ENCODE assay signal across 8 mouse cellular contexts in the genomic region with DNA sequence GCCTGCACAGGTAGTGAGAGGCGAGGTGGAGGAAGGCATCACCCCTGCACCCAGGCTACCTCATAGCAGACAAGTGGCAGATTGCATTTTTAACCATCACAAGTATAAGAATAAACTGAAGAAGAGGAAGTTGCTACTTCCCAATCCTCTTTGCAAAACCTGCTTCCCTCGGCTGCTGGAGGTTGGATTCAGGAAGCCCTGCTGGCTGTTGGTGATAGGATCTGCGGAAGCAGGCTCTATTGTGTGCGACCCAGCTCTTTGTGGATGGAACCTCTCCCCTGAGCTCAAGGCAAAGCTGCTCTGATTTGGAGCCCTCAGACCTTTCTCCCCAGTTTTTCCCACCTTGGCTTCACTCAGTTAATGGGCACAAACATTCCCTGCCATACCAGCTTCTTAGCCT.
DNase-seq lines count a peak whose midpoint lies in the region; ATAC-seq and TF ChIP-seq lines count a peak whose summit lies in the region.

No protein-coding gene starts in this region.

- no peak for ATAC-seq in lung, embryonic 14.5 days (ENCODE audit: insufficient read depth)
- ATAC-seq in heart, embryonic 14.5 days (ENCODE audit: insufficient number of reproducible peaks, insufficient read depth, low FRiP score, low read depth), result peak; percentile 64; the same call in 1 of the 2 replicates
- no peak for ATAC-seq in stomach, embryonic 14.5 days (ENCODE audit: insufficient number of reproducible peaks, insufficient read depth, low FRiP score, low read depth)

- no peak overlapping the region for H3K9ac ChIP-seq in lung, embryonic 14.5 days
- no peak overlapping the region for H3K9ac ChIP-seq in heart, embryonic 14.5 days (ENCODE audit: low read length)
- no peak overlapping the region for H3K9ac ChIP-seq in liver, adult 2 months (ENCODE audit: low read depth, low read length)
- no peak overlapping the region for H3K9ac ChIP-seq in stomach, embryonic 14.5 days (replicated peaks; ENCODE audit: low read depth, low read length)

- peaks cover 64% of the 10 kb centered on the region for H3K36me3 ChIP-seq in lung, embryonic 14.5 days (ENCODE audit: insufficient read depth)
- peaks cover 93% of the 10 kb centered on the region for H3K36me3 ChIP-seq in heart, embryonic 14.5 days (ENCODE audit: control insufficient read depth, insufficient read depth, low read length)
- peaks cover 39% of the 10 kb centered on the region for H3K36me3 ChIP-seq in liver, adult 2 months (ENCODE audit: control insufficient read depth, insufficient read depth, low read length)
- peaks cover 26% of the 10 kb centered on the region for H3K36me3 ChIP-seq in stomach, embryonic 14.5 days (ENCODE audit: control insufficient read depth, insufficient read depth, low read length)

- DNase-seq in lung, embryonic 14.5 days, result peak; percentile 54
- DNase-seq in lung, adult 2 months, result no peak
- no peak for DNase-seq in liver, adult 2 months (ENCODE audit: extremely low read depth, low read depth, low spot score)
- no peak for DNase-seq in cerebellum, adult 2 months
- no peak for DNase-seq in ovary, postnatal 10 days (ENCODE audit: low spot score)
- no peak for DNase-seq in adrenal gland, adult 8-10 months

- TF ChIP-seq POLR2A in lung, adult 2 months (IDR thresholded peaks at IDR 0.05; ENCODE audit: borderline replicate concordance, extremely low read depth, low read depth, low read length), result no peak
- no peak for TF ChIP-seq POLR2A in liver, adult 2 months (IDR thresholded peaks at IDR 0.05; ENCODE audit: extremely low read depth, insufficient read depth, low read length)
- TF ChIP-seq POLR2A in cerebellum, adult 2 months (IDR thresholded peaks at IDR 0.05; ENCODE audit: borderline replicate concordance, insufficient read depth, low read length), result no peak

- H3K4me2 ChIP-seq in lung, embryonic 14.5 days, result no peak overlapping the region
- H3K4me2 ChIP-seq in heart, embryonic 14.5 days (ENCODE audit: low read length), result no peak overlapping the region
- H3K4me2 ChIP-seq in stomach, embryonic 14.5 days (replicated peaks; ENCODE audit: low read depth, low read length), result no peak overlapping the region

- 61% methylated on average over 4 of the region's 4 CpGs for WGBS in lung, embryonic 14.5 days
- 36% methylated on average over 4 of the region's 4 CpGs for WGBS in lung, adult 2 months
- WGBS in heart, embryonic 14.5 days, result 56% methylated on average over 4 of the region's 4 CpGs
- WGBS in liver, adult 2 months, result 74% methylated on average over 4 of the region's 4 CpGs
- WGBS in stomach, embryonic 14.5 days, result 78% methylated on average over 4 of the region's 4 CpGs
- WGBS in cerebellum, adult 2 months, result 79% methylated on average over 4 of the region's 4 CpGs

- no peak overlapping the region for H3K4me3 ChIP-seq in lung, embryonic 14.5 days (ENCODE audit: low read depth, low read length)
- H3K4me3 ChIP-seq in lung, adult 2 months (replicated peaks; ENCODE audit: extremely low read depth, low read depth, low read length), result no peak overlapping the region
- H3K4me3 ChIP-seq in heart, embryonic 14.5 days (ENCODE audit: control insufficient read depth in 1 of 2, insufficient read depth in 1 of 2, low read depth in 1 of 2, low read length in 2 of 2), result no peak overlapping the region
- no peak overlapping the region for H3K4me3 ChIP-seq in liver, adult 2 months (ENCODE audit: insufficient read depth, low read depth, low read length)
- no peak overlapping the region for H3K4me3 ChIP-seq in stomach, embryonic 14.5 days (ENCODE audit: low read depth, low read length)
- no peak overlapping the region for H3K4me3 ChIP-seq in cerebellum, adult 2 months (replicated peaks; ENCODE audit: insufficient read depth, low read depth, low read length)

- H3K9me3 ChIP-seq in lung, embryonic 14.5 days (ENCODE audit: low read depth, low read length), result no peaks in the 10 kb centered on the region
- H3K9me3 ChIP-seq in heart, embryonic 14.5 days (ENCODE audit: control insufficient read depth, low read length), result no peaks in the 10 kb centered on the region
- no peaks in the 10 kb centered on the region for H3K9me3 ChIP-seq in stomach, embryonic 14.5 days (ENCODE audit: control insufficient read depth, low read depth, low read length)

- peak overlapping the region; percentile 78 for H3K27ac ChIP-seq in lung, embryonic 14.5 days (ENCODE audit: low read depth)
- H3K27ac ChIP-seq in heart, embryonic 14.5 days (replicated peaks in 1 of 2; ENCODE audit: control insufficient read depth in 1 of 2, insufficient read depth in 1 of 2, low read depth in 2 of 2, low read length in 2 of 2), result peak overlapping the region; percentile 80 to 82
- peak overlapping the region; percentile 38; the same call in 1 of the 2 replicates for H3K27ac ChIP-seq in liver, adult 2 months (replicated peaks; ENCODE audit: insufficient read depth, low read depth, low read length)
- peak overlapping the region; percentile 71 for H3K27ac ChIP-seq in stomach, embryonic 14.5 days (ENCODE audit: low read length)
- H3K27ac ChIP-seq in cerebellum, adult 2 months (ENCODE audit: insufficient read depth, low read length), result no peak overlapping the region

- no peak for TF ChIP-seq CTCF in lung, embryonic 14.5 days (IDR thresholded peaks at IDR 0.05; ENCODE audit: low read depth)
- no peak for TF ChIP-seq CTCF in lung, adult 2 months (IDR thresholded peaks at IDR 0.05; ENCODE audit: insufficient read depth, low read length)
- TF ChIP-seq CTCF in liver, adult 2 months (IDR thresholded peaks at IDR 0.05; ENCODE audit: low read depth, low read length), result no peak
- no peak for TF ChIP-seq CTCF in cerebellum, adult 2 months (IDR thresholded peaks at IDR 0.05; ENCODE audit: borderline replicate concordance, insufficient read depth, low read depth, low read length)

- no peaks in the 10 kb centered on the region for H3K27me3 ChIP-seq in lung, embryonic 14.5 days (ENCODE audit: insufficient read depth, low read length)
- H3K27me3 ChIP-seq in heart, embryonic 14.5 days (ENCODE audit: control insufficient read depth, insufficient read depth, low read length), result no peaks in the 10 kb centered on the region
- no peaks in the 10 kb centered on the region for H3K27me3 ChIP-seq in liver, adult 2 months (ENCODE audit: control insufficient read depth, insufficient read depth, low read length)
- no peaks in the 10 kb centered on the region for H3K27me3 ChIP-seq in stomach, embryonic 14.5 days (ENCODE audit: control insufficient read depth, insufficient read depth, low read length)
- no peaks in the 10 kb centered on the region for H3K27me3 ChIP-seq in cerebellum, adult 2 months (ENCODE audit: control insufficient read depth, insufficient read depth, low read length)

- no peaks in the 10 kb centered on the region for H3K4me1 ChIP-seq in lung, embryonic 14.5 days (ENCODE audit: insufficient read depth)
- peaks cover 20% of the 10 kb centered on the region for H3K4me1 ChIP-seq in lung, adult 2 months (ENCODE audit: control insufficient read depth, insufficient read depth, low read length)
- peaks cover 7 to 8% of the 10 kb centered on the region in 2 experiments; a peak in 3 of 4 replicates for H3K4me1 ChIP-seq in heart, embryonic 14.5 days (ENCODE audit: control insufficient read depth in 2 of 2, insufficient read depth in 2 of 2, low read length in 2 of 2)
- peaks cover 3% of the 10 kb centered on the region for H3K4me1 ChIP-seq in liver, adult 2 months (ENCODE audit: control insufficient read depth, insufficient read depth, low read length)
- peaks cover 8% of the 10 kb centered on the region for H3K4me1 ChIP-seq in stomach, embryonic 14.5 days (ENCODE audit: control insufficient read depth, insufficient read depth, low read length)
- no peaks in the 10 kb centered on the region for H3K4me1 ChIP-seq in cerebellum, adult 2 months (ENCODE audit: control insufficient read depth, insufficient read depth, low read length)

- H3K79me2 ChIP-seq in liver, adult 2 months (ENCODE audit: control insufficient read depth, insufficient read depth, low read length), result no peaks in the 10 kb centered on the region
